Mouse (Mus musculus) testis, adult 2 months (tissue): ENCODE data around the gene Fam32a.

Experiments
- CTCF ChIP-seq: fragments of 200-500 bp; IDR thresholded peaks from 2 replicates; pipeline ENCODE4 v1.5.1; 2012; ENCODE audit warnings: low read depth, mild to moderate bottlenecking, inconsistent platforms, low read length, moderate library complexity; ENCODE audit not compliant: control insufficient read depth, insufficient read depth, insufficient replicate concordance
- POLR2A ChIP-seq: fragments of 200-500 bp; IDR thresholded peaks from 2 replicates; pipeline ENCODE4 v1.6.1; 2012; ENCODE audit warnings: low read depth, mild to moderate bottlenecking, inconsistent platforms, low read length, moderate library complexity; ENCODE audit not compliant: control insufficient read depth

DNA sequence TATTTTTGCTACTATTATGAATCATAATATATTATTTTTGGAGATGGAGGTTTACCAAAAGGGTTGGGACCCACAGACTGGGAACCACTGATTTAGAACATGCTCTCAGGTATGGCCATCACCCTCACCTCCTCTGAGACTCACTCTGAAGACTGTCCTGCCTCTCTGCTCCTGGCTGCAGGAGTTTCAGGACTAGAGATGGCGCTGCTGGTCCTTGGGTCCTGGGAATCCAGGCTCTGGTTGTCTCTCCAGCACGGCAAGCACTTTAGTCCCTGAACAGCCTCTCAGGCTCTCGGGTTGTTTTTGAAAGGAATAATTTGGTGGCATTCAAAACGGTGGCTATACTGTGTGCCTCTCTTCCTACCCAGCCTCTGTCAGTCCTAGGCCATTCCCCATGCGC lies 42.3 kb downstream of the Fam32a start:
- TF ChIP-seq POLR2A: no peak
- TF ChIP-seq CTCF: no peak
